Mouse (Mus musculus) liver, embryonic 14.5 days (tissue): Measurements from ENCODE around the gene Armc2.

ENCODE experiments used
- CTCF ChIP-seq: IDR thresholded peaks from 2 replicates; pipeline ENCODE4 v1.5.1; 2016; ENCODE audit warnings: antibody characterized with exemption, low read depth, control low read depth
- EP300 ChIP-seq: IDR thresholded peaks from 2 replicates; pipeline ENCODE4 v1.6.1; 2016; ENCODE audit warnings: antibody characterized with exemption, low read depth

DNA sequence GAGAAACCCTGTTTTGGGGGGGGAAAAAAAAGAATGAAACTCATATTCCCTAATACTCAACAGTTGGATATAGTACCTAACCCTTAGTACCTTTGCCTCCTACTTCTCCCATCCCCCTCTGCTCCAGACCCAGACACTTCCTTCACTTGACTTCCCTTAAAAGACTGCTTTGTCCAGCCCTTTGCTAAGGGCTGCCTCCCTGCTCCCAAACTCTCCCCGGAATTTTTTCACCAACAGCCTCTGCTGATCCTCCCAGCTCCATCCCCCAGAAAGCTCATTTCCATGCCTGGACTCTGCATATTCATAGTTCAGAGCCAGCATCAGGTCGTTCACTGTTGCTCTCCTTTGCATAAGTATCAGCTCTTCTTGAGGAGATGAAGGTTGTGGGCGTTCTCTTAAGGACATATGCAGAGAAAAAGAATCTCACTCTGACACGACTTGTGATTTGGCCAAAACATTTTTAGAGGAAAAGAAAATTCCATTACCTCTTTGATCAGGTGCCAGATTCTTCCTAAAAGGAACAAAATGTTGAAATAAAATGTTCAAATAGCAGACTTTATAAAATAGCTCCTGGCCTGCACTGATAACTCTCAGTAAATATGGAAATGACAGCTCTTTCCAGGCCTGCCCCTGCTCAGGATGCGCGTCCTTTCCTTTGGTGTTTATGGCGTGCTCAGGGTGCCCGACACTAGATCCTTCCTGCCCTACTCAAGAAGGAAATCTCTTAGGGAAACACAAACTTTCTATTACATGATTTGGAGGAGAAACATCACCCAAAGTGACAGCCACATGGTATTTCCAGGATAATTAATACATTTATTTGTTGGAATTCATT, 134.3 kb downstream of the Armc2 start:
- TF ChIP-seq EP300 = no peak
- no peak for TF ChIP-seq CTCF
